Mouse (Mus musculus) neural tube, embryonic 13.5 days (tissue): ENCODE results near the gene Sprr2a3. TPM values are rescaled to one million over a fixed set of nuclear protein-coding genes. Genes with fewer than 3 reads are reported as not detected.
"Not testable (repeated sequence)": the region's sequence is repeated elsewhere in the genome, so short reads cannot be mapped to it uniquely, and the experiment has no call there.

Experiments
- ATAC-seq: fragments of 200-750 bp; cut with Nextera tagmentation; 2 replicates; pipeline ENCODE4 v1.8.0; 2017; ENCODE audit warnings: low read depth, mild to moderate bottlenecking, moderate TSS enrichment, moderate library complexity
- H3K27ac ChIP-seq: fragments of 300-500 bp; sonication (generic); replicated peaks from 2 replicates; pipeline ENCODE4 v1.5.1; 2015; ENCODE audit warnings: moderate library complexity, mild to moderate bottlenecking, inconsistent platforms
- H3K27me3 ChIP-seq: fragments of 300-500 bp; sonication (generic); 2 replicates; pipeline ENCODE4 v1.6.1; 2015; ENCODE audit warnings: mild to moderate bottlenecking, inconsistent platforms
- H3K36me3 ChIP-seq: fragments of 300-500 bp; sonication (generic); 2 replicates; pipeline ENCODE4 v1.6.1; 2015; ENCODE audit warnings: mild to moderate bottlenecking, inconsistent platforms
- H3K4me1 ChIP-seq: fragments of 300-500 bp; sonication (generic); replicated peaks from 2 replicates; pipeline ENCODE4 v1.6.1; 2015; ENCODE audit warnings: inconsistent platforms
- H3K4me2 ChIP-seq: fragments of 300-500 bp; sonication (generic); 2 replicates; pipeline ENCODE4 v1.6.1; 2015; ENCODE audit warnings: inconsistent platforms, mild to moderate bottlenecking, moderate library complexity
- H3K4me3 ChIP-seq: fragments of 300-500 bp; sonication (generic); 2 replicates; pipeline ENCODE4 v1.5.1; 2015; ENCODE audit warnings: mild to moderate bottlenecking, inconsistent platforms
- H3K9ac ChIP-seq: fragments of 300-500 bp; sonication (generic); 2 replicates; pipeline ENCODE4 v1.6.1; 2015; ENCODE audit warnings: moderate library complexity, mild to moderate bottlenecking, inconsistent platforms
- H3K9me3 ChIP-seq: fragments of 300-500 bp; sonication (generic); 2 replicates; pipeline ENCODE4 v1.6.1; 2016; ENCODE audit warnings: inconsistent platforms
- WGBS: fragments of 180-500 bp; shearing (Covaris S2); methylation state at CpG from one replicate; pipeline ENCODE4 v1.1.7; 2015; 5-methylcytosine and 5-hydroxymethylcytosine counted together
- polyA plus RNA-seq: library from polyadenylated mRNA; unstranded; fragments of >200 nt; fragmentation: Nextera tagmentation; extraction: Ambion mirVana; gene quantifications from 2 replicates; pipeline ENCODE4 v1.2.1, GENCODE M21; 2015

The Sprr2a3 gene
- not detected in 2 replicates for polyA plus RNA-seq

DNA sequence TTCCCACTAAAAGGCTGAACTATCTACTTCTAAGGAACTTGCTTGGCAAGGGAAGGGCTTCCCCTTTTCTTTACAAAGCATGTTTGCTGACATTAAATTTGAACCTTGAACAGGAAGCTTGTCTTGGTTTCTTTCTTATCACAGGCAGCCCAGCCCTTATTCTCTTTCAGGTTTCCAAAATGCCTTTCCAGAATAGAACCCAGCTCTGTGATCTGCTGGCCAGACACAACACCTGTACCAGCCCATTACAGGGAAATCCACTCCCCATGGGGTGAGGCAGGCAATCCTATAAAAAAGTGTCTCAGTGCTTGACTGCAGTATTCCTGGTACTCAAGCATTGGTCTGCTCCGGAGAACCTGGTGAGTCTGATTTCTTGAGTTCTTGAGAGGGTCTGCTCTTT, at the start of gene Sprr2a3:
Gene Sprr2a3 (plus strand): TSS at position 317 of the 400 bp plus-strand sequence.
- H3K4me3 ChIP-seq, ATAC-seq, H3K36me3 ChIP-seq, H3K27me3 ChIP-seq, H3K27ac ChIP-seq, H3K4me1 ChIP-seq, H3K9ac ChIP-seq, H3K9me3 ChIP-seq, H3K4me2 ChIP-seq: not testable (repeated sequence)
- WGBS, result 74% methylated on average over 1 of the region's 1 CpGs

- not testable (repeated sequence) for H3K27ac ChIP-seq, H3K27me3 ChIP-seq, H3K4me1 ChIP-seq, H3K4me2 ChIP-seq, H3K36me3 ChIP-seq, ATAC-seq, H3K4me3 ChIP-seq, H3K9ac ChIP-seq, H3K9me3 ChIP-seq
- no CpG with 5 or more reads among the region's 5 CpGs for WGBS
Measured at GRCm38 (mm10) chr3:92236463-92237189, 48.6 kb upstream of the Sprr2a3 start.

- not testable (repeated sequence) for H3K9ac ChIP-seq
Measured at GRCm38 (mm10) chr3:92238736-92239135, 46.5 kb upstream of the Sprr2a3 start.

GRCm38 (mm10) chr3:92239197-92239596, 46.0 kb upstream of the Sprr2a3 start:
- not testable (repeated sequence) for H3K4me2 ChIP-seq, H3K9ac ChIP-seq, H3K9me3 ChIP-seq, H3K4me3 ChIP-seq, H3K27me3 ChIP-seq, H3K27ac ChIP-seq, H3K4me1 ChIP-seq, H3K36me3 ChIP-seq, ATAC-seq
- WGBS, result no CpG with 5 or more reads among the region's 1 CpGs

More at GRCm38 (mm10) chr3:92238736-92239135, 46.5 kb upstream of the Sprr2a3 start:
- not testable (repeated sequence) for H3K4me2 ChIP-seq, H3K36me3 ChIP-seq, ATAC-seq, H3K27ac ChIP-seq, H3K4me3 ChIP-seq, H3K27me3 ChIP-seq, H3K9me3 ChIP-seq, H3K4me1 ChIP-seq

DNA sequence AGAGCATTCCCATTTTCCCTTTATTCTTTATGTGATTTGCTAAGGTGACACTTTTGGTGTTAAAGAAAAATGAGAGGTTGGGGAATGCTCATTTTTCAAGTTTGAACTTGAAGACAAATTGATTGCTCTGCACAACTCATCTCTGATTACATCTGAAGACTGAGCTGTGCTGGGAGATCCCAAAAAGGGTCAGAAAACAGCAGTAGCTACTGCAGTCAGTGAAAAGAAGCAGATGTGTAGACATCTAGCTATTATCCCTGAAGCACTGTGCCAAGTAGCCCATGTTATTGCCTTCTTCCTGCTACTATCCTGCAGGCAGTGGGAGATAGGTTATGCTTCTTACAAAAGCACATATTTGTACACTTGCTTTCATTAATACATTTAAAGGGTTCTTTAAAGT, 40.4 kb upstream of the Sprr2a3 start:
- H3K27me3 ChIP-seq, H3K36me3 ChIP-seq, H3K4me1 ChIP-seq, H3K27ac ChIP-seq, H3K4me3 ChIP-seq, H3K4me2 ChIP-seq, H3K9me3 ChIP-seq, H3K9ac ChIP-seq: not testable (repeated sequence)
- 0 out of 2 replicates have a peak, but pooled peaks have one; percentile 36 for ATAC-seq

- not testable (repeated sequence) for H3K4me1 ChIP-seq, ATAC-seq, H3K4me2 ChIP-seq, H3K9me3 ChIP-seq, H3K27me3 ChIP-seq, H3K4me3 ChIP-seq, H3K27ac ChIP-seq, H3K36me3 ChIP-seq, H3K9ac ChIP-seq
- WGBS, result no CpG with 5 or more reads among the region's 10 CpGs
Measured at GRCm38 (mm10) chr3:92246245-92246644, 39.0 kb upstream of the Sprr2a3 start.

- H3K4me2 ChIP-seq, H3K4me1 ChIP-seq, H3K9ac ChIP-seq, H3K27me3 ChIP-seq, ATAC-seq, H3K4me3 ChIP-seq, H3K27ac ChIP-seq, H3K9me3 ChIP-seq, H3K36me3 ChIP-seq: not testable (repeated sequence)
Measured at GRCm38 (mm10) chr3:92248494-92248893, 36.7 kb upstream of the Sprr2a3 start.

GRCm38 (mm10) chr3:92250450-92250849, 34.8 kb upstream of the Sprr2a3 start:
- WGBS, result 96% methylated on average over 1 of the region's 2 CpGs
- H3K27ac ChIP-seq, H3K4me1 ChIP-seq, H3K9ac ChIP-seq, H3K4me2 ChIP-seq, ATAC-seq, H3K9me3 ChIP-seq, H3K4me3 ChIP-seq, H3K36me3 ChIP-seq, H3K27me3 ChIP-seq: not testable (repeated sequence)

- not testable (repeated sequence) for H3K4me3 ChIP-seq, H3K27ac ChIP-seq, H3K9me3 ChIP-seq, H3K36me3 ChIP-seq, ATAC-seq, H3K27me3 ChIP-seq, H3K4me2 ChIP-seq, H3K9ac ChIP-seq, H3K4me1 ChIP-seq
- WGBS, result no CpG with 5 or more reads among the region's 8 CpGs
Measured at GRCm38 (mm10) chr3:92253860-92254259, 31.4 kb upstream of the Sprr2a3 start.

DNA sequence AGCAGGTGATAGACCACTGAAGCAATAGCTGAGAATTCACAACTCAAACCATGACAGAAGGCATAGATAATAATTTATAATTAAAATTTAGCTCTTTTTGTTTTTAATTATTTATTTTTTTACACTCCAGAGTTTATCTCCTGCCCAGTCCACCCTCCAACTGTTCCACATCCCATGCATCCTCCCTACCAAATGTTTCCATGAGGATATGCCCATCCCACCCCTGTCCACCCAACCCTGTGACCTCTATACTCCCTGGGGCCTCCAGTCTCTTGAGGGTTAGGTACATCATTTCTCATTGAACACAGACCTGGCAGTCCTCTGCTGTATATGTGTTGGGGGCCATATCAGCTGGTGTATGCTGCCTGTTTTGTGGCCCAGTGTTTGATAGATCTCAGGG, 26.7 kb upstream of the Sprr2a3 start:
- not testable (repeated sequence) for H3K4me2 ChIP-seq, H3K4me3 ChIP-seq, H3K27ac ChIP-seq, H3K27me3 ChIP-seq, H3K36me3 ChIP-seq, H3K9ac ChIP-seq, H3K9me3 ChIP-seq, H3K4me1 ChIP-seq
- peak; percentile 57; the same call in 1 of the 2 replicates for ATAC-seq

DNA sequence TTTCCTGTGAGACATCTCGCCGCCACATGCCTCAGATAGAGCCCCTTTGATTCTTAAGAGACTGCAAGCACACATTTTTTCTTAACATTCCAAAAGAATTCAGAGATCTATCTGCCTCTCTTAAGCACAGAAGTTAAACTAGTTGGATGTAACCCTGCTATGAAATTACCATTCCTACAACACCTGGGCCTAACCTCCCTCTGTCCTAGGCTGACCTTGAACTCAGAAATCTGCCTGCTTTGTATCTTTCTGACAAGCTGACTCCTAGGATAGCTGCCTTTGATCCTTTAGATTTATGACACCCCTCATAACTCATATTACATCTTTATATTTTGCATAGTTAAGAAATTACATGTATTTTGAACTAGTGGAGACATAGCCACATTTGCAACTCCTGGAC, 21.8 kb upstream of the Sprr2a3 start:
- not testable (repeated sequence) for H3K4me2 ChIP-seq, H3K27ac ChIP-seq, H3K9me3 ChIP-seq, H3K9ac ChIP-seq, H3K4me3 ChIP-seq, H3K27me3 ChIP-seq, H3K36me3 ChIP-seq, H3K4me1 ChIP-seq, ATAC-seq
- no CpG with 5 or more reads among the region's 2 CpGs for WGBS

DNA sequence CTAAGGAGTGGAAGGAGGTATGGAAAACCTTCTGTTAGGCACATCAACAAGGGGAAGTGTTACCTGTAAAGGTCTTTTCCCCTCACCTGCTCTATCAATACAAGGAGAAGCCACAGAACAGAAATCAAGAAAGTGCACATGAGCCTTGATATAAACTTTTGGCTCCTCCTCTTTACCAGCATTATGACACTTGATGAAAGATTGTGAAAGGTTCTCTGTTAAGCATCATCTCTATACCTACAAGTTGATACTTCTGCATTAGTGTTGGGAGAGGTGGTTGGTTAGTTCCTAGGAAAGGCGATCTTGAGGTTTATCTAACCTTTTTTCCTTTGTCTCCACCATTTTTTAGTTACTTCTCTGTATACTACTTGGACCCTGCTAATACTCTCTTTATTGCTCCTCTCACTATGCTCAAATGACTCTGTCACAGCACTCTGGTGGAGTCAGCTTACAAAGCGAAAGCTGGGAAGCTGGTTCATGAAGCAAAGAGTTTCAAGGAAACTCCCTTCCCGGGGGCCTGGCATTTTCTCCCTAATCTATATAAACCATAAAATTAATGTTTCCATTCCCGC, 13.7 kb upstream of the Sprr2a3 start:
- H3K4me2 ChIP-seq, H3K4me3 ChIP-seq, H3K27me3 ChIP-seq, H3K9me3 ChIP-seq, H3K36me3 ChIP-seq, H3K9ac ChIP-seq, H3K27ac ChIP-seq, H3K4me1 ChIP-seq: not testable (repeated sequence)
- no CpG with 5 or more reads among the region's 4 CpGs for WGBS
- 0 out of 2 replicates have a peak, but pooled peaks have one; percentile 27 for ATAC-seq

GRCm38 (mm10) chr3:92273504-92273903, 11.7 kb upstream of the Sprr2a3 start:
- not testable (repeated sequence) for ATAC-seq

More at GRCm38 (mm10) chr3:92273504-92273903, 11.7 kb upstream of the Sprr2a3 start:
- H3K27me3 ChIP-seq, H3K4me2 ChIP-seq, H3K4me3 ChIP-seq, H3K27ac ChIP-seq, H3K9ac ChIP-seq, H3K4me1 ChIP-seq, H3K9me3 ChIP-seq, H3K36me3 ChIP-seq: not testable (repeated sequence)
